Mouse (Mus musculus): ENCODE measurements around the gene Mapkapk2. TPM values are rescaled to one million over a fixed set of nuclear protein-coding genes. Genes with fewer than 3 reads are reported as not detected.

Gene Mapkapk2
- total RNA-seq, 2 experiments from 2014 or later: 204 to 224 TPM

DNA sequence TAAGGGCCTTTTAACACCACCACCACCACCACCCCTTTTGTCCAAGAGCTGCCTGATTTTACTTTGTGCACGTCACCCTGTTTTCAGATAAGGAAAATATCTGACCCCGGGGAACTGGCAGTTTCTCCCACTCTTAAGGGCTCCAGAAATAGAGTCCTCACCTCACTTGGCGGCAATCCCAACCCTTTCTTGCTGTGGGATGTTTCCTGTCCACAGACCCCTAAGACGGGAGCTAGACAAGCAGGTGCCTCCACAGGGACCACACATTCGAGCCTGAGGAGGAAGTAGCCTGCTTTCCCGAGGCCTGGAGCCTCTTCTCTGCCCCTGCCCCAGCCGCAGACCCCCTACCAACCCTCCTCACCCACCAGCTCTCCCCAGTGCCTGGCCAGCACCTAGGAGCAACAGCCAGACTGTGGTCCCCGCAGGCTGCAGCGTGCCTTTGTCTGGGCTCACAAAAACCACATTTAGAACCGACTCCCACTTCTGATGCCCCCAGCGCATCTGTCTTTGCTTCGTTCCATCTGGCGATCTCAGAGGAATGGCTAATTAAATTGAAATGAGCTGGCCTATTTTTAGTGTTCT, 18.9 kb upstream of the Mapkapk2 start:
- peak; percentile 81 to 86 for DNase-seq
- intact Hi-C loops (cut with DNase I): loop anchor here (2.0 to 5.0 kb wide), 3 partner anchors 22 to 130 kb away; partner anchors contain the start of gene Dyrk3

DNA sequence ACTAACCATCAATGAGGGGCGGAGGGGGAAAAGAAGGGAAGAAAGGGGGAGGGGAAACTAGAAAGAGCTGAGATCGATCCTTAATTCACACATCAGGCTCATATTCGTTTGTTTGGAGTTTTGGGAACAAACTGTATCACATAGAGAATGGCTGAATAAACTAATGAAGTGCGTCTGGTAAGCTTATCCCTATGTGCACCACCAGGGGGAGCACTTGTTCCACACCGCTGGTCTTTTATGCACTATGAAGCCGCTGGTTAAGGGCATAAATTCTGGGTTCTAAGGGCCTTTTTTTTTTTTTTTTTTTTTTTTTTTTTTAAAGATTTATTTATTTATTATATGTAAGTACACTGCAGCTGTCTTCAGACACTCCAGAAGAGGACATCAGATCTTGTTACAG, 18.3 kb upstream of the Mapkapk2 start:
- intact Hi-C loops (cut with DNase I): loop anchor here (1.0 to 5.0 kb wide), 5 partner anchors 23 to 144 kb away; partner anchors contain the start of gene Dyrk3
- DNase-seq: peak; percentile 68 to 83

DNA sequence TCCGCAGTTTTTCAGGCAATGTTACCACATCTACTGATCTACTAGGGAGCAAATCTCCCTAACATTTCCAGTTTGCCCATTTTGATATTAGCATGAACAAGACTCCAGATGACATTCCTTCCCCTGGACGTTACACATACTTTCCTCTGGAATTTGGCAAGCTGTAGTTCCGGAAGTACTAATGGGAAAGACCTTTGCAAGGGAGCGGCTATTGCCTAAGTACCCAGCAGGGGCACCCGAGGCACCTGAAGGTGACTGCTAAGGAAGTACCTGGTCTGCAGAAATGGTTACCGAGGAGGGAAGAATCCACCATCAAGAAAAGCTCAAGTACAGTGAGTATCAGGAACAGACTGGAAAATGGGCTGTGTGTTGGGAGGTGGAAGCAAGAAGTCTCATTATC, 14.9 kb upstream of the Mapkapk2 start:
- DNase-seq: peak; percentile 62 to 74

DNA sequence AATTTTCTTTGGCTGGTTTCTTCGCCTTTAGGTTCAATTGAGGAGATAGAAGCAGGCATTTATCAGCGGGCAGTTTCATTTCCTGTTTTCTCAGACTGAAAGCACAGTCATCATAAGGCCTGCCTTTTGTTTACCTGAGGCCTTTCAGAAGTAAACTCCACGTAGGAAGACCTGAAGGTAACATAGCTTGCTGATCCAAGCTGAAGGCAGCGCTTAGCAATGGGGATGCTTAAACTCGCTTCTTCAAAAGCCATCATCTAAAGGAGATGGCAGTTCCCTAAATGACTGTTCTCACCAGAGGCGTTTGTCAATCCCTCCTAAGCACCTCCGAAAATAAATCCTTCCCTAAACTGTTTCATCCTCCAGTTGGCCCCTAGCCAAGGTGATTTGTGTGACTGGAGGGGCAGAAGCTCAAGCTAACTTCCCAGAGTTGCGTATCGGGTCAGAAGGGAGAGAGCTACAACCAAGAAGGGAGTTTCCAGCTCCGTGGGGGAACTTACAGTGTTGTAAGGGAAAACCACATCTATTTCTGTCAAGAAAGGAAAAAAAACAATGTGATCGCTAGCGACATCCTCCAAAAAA, 13.0 kb upstream of the Mapkapk2 start:
- intact Hi-C loops (cut with DNase I): no loop called here
- peak; percentile 54 to 71 for DNase-seq

More for the DNA sequence above, 14.9 kb upstream of the Mapkapk2 start:
- intact Hi-C loops (cut with DNase I): no loop called here

DNA sequence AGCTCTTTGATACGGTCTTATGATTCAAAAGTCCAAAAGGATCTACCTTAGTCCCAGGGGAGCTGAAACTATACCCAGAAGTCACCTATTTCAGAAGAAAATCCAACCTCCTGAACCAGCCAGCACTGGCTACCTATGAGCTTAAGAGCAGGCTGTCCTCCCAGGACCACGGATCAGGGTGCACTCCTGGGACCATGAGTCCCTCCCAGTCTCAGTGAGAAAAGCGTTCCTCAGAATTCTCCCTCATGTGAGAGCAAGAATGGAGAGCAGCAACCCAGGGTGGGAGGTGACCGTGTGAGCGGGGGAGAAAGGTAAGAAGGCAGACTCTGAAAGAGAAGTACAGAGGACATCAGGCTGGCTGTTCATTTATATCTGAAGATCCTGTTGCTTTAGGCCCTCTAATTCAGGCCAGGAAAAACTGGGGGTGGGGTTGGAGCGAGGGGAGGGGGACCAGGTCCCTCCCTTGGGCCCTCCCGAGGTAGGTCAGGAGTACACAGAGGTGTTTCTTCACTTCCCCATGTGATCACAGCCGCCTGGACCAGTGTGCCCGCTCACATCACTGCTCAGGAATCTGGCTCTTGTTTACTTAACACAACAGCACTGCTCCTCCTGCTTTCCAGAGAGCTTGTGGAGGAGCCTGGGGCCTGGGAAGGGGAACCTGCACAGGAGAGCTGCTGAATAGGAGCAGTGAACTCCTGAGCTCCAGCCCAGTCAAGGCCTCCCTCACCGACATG, 10.1 kb upstream of the Mapkapk2 start:
- intact Hi-C loops (cut with DNase I): no loop called here
- DNase-seq: peak in 1 of 2 experiments; percentile 53

DNA sequence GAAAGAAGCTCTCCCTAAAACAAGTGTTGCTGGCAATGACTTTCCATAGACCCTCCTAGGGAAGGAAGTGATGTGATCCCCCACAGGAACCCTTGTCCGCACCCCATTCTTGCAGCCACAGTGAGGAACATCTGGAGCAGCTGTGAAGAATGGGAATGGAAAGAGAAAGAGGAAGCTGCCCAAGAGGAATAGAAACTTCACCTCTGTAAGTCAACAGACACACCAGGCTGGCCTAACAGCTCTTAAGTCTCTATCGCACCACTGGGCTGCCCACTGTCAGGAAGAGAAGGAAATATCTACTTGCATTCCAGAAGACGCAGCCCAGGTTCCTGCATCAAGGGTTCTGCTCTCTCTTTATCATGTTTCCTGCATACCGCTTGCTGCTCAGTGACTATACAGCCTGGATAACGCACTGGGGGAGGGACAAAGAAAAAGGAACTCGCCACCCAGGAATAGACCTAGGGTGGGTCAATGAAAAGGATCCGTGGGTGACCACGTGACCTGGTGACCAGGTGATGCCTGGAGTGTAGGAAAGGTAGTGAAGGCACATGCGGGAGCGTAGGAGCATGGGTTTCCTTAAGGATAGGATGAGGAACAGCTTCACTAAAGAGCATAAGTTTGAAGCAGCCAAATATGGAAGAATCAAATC, 6.3 kb upstream of the Mapkapk2 start:
- intact Hi-C loops (cut with DNase I): no loop called here
- no peak for DNase-seq

DNA sequence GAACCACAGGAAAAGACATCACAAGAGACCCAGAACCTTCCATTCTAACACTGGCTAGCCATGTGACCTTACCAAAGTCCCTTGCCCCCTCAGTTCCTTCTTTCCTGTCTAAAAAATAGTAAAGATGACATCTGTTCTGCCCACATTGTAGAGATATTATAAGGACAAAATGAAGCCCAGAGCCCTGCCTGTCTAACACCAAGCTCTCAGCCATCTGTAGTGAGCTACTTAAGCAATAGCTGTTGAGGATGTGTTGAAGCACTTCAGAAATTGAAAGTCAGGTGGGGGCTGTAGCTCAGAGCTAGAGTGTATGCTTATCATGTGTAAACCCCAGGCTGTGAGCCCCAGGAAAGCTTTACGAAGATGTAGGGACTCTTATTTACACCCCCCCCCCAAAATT, 3.2 kb upstream of the Mapkapk2 start:
- intact Hi-C loops (cut with DNase I): no loop called here
- no peak for DNase-seq

DNA sequence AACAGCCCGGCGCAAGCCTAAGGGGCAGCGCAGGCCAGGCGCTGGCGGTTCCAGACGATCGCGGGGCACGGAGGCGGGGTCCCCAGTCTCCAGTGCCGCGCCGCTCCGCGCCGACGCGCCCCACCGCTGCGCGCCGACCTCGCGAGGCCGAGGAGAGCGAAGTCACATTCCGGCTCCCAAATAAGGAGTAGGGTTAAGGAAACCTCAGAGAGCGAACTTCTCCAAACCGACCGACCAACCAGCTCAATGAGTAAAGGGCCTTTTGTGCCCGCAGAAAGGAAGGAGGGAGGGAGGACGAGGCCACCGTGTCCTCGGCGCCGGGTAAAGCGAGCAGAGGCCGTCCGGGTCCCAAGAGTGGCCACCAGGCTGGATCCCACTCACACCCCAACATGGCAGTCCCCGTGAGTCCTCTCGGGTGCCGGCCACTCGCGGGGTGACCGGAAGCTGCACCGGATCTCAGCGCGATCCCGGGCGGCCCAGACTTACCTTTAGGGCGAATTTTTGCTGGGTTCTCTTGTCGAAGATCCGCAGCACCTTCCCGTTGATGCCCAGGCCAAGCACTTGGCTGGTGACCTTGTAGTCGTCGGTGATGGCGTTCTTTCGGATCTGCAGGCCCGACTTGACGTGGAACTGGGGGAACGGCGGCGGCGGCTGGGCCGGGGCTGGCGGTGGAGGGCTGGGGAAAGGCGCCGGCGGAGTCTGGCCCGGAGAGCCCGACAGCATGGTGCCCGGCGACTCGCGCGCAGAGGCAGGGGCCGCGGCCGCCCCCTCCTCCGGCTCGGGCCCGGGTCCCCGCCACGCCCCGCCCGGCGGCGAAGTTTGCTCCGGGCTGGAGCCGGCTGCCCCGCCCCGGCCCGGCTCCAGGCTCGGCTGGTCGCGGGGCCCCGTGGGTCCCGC, 575 bp downstream of the Mapkapk2 start:
- intact Hi-C loops (cut with DNase I): loop anchor here (2.0 kb wide), 1 partner anchor 16 kb away; no protein-coding TSS in a partner anchor

DNA sequence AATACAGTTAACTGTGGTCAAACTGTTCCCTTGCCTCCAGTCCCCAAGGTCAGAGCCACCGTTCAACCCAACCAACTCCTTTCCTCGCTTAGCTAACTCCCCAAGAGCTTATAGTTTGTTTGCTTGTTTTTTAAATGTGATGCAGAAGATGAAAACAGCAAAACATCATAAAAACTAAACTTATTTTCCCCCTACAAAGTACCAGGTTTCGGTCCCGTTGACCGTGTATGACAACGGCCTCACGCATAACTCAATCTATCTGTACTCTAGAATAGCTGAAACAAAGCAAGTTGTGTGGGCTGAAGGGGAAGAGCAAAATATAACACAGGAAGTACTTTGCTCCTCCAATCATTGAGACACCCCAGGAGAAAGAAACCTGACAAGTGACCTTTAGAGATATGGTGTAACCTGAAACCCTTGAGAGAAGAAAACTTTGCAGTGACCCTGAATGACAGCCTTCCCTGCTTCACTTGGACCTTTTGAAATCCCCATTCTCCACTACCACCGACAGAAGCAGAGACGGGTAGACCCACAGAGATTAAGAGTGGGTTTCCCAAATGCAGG, 1.4 kb downstream of the Mapkapk2 start:
- no peak for DNase-seq
- intact Hi-C loops (cut with DNase I): loop anchor here (2.0 kb wide), 1 partner anchor 15 kb away; no protein-coding TSS in a partner anchor

More for the DNA sequence above, 575 bp downstream of the Mapkapk2 start:
- DNase-seq: peak; percentile 82 to 83

DNA sequence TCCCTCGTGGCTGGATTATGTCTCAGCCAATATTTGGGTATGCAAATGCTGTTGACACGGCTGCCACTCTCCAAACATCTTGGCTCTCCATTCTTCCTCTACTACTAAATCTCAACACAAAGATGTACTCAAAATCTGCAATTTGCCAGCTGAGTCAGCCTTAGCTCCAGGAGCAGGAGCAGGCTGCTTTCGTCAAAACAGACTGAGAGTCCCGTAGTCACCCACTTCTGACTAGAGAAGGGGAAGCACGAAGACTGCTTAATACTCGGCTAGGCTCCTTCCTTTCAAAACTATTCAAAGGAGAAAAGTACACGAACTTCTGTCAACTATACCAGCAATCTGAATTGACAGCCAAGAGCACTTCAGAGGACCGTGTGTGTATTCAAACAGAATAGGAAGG, 2.1 kb downstream of the Mapkapk2 start:
- no peak for DNase-seq

DNA sequence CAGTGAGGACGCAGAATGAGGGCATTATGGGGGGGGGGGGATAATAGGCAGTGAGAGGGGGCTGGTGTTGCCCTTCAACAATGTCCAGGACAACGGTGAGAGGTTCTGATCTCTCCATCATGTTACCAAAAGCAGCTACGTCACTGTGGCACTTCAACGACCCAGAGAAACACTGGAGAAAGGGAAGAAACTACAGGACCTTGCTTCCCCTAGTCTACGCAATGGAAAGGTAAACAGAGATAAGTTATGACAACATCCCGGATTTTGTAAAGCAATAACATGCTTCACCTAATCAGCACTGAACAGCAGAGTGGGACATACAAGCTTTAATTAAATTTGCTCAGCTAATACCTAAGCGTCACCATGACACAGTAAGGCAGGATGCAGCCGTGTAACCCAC, 3.7 kb downstream of the Mapkapk2 start:
- intact Hi-C loops (cut with DNase I): no loop called here
- DNase-seq: no peak

More for the DNA sequence above, 2.1 kb downstream of the Mapkapk2 start:
- intact Hi-C loops (cut with DNase I): no loop called here

DNA sequence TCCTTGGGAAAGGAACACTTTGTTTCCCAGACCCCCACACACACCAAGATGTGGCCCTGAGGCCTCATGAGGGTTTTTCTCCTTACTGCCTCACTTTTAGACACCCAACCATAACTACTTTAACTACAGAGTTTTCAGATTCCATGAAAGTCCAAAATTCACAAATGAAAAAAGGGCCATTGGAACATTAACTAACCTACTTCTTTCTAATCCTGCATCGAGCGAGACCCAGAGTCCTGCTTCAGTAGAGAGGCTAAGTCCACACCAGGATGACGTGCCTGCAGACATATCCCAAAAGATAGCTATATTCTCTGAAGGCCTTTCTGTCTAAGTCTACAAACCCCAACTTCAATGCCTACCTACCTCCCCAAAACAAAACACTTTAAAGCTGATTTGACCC, 4.8 kb downstream of the Mapkapk2 start:
- DNase-seq: no peak
- intact Hi-C loops (cut with DNase I): no loop called here

DNA sequence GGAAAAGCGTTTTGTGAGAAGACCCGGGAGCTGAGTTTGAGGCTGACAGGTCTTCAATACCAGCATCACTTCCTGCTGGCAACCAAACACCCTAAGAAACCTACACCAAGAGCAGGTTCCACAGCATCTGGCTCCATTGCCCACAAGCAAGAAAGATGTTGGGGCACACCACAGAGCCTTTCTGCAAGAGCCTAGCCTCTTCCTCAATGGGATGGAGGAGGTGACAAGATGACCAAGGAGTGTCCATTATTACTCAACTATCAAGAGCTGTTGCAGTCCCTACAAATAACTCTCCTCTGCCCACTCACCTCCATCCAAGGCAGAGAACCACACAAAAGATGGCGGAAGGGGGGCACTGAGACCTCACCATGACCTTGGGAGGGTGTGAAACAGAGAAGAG, 5.5 kb downstream of the Mapkapk2 start:
- DNase-seq: no peak
- intact Hi-C loops (cut with DNase I): no loop called here

DNA sequence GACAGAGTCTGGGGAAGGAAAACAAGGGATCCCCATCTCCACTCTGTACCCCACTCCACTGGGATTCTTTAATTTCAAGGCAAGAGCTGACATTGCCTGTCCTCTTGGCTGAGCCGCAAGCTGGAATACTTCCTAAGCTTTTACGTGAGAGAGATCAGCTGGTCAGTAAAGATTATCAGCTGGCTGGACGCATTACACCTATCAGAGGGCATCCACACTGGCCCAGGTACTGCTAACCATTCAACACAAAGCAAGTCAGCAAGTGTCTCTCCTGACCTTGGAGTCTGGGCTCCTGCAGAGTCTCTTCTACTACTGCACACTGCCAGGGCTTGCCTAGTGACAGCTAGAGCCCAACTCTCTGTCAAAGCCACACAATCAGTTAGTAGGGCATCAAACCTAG, 6.1 kb downstream of the Mapkapk2 start:
- peak in 1 of 2 experiments; percentile 57 for DNase-seq
- intact Hi-C loops (cut with DNase I): no loop called here

DNA sequence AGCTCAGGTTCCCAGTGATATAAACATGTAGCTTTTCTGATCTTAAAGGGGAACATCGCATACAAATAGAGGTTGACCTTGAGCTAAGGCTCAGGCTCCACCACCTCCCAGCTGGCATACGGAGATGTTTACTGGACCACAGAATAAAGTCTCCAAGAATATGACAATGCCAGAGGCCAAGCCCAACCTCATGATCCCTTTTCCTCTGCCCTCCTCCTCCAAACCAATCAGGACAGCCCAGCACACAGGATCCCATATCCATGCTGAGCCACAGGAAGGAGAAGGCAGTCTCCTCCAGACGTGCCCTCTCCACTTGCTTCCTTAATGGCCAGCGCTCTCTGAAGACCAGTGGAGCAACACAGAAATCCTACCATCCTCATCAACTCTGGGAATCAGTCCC, 6.7 kb downstream of the Mapkapk2 start:
- DNase-seq: peak in 1 of 2 experiments; percentile 49
- intact Hi-C loops (cut with DNase I): no loop called here

DNA sequence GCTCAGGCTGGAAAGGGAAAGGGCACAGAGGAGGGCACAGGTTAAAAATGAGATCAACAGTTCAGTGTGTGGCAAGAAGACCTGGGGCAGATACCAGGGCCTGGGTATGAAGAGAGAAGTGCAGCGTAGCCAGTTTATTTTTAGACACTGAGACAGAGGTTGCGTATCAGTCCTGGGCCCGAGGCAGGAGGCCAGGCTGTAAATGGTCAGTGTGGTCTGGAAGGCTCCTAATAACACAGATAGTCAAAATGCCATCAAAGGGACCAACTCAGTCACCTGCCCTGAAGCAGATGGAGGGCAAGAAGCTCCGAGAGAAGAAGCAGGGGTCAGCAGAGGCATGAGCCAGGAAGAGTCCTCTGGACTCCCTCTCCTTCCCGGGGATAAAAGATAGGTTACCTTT, 7.4 kb downstream of the Mapkapk2 start:
- peak; percentile 72 to 76 for DNase-seq
- intact Hi-C loops (cut with DNase I): no loop called here

DNA sequence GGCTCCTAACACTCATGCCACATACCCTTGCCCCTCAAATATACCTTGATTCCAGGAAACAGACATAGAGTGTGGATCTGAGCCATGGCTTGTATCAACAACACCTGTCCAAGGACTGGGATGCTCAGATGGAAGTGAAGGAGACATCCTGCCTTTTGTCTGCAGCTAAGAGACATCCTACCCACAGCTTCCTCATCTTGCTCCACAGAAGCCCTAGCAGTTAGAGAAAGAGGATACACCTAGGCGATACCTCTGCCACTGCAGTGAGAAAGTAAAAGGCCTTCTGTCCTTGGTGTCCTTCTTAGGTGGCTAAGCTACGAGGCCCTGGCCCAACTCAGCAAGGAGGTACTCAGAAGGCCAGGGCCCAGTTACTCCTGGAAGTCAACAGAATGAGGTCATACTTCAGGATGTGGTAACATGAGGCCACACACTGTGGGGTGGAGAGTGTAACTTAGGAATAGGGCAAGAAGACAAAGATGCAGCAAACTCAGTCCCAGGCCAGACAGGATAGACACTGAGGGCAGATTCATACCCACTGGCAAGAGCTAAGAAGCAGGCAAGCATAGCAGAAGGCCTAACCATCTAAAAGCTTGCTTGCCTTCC, 8.0 kb downstream of the Mapkapk2 start:
- intact Hi-C loops (cut with DNase I): no loop called here
- DNase-seq: peak in 1 of 2 experiments; percentile 54

DNA sequence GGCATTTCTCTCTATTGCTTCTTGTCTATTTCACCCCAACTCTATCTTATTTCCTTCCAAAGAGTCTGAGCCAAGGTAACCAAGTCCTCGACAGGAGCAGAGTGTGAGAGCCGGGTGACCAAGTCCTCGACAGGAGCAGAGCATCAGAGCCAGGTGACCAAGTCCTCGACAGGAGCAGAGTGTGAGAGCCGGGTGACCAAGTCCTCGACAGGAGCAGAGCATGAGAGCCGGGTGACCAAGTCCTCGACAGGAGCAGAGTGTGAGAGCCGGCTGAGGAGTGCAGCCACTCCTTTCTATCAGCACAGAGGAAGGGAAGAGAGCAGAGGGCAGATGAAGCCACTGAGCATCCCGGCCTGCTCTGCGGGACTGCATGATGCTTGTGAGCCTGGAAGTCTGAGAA, 9.1 kb downstream of the Mapkapk2 start:
- no peak for DNase-seq
- intact Hi-C loops (cut with DNase I): no loop called here

DNA sequence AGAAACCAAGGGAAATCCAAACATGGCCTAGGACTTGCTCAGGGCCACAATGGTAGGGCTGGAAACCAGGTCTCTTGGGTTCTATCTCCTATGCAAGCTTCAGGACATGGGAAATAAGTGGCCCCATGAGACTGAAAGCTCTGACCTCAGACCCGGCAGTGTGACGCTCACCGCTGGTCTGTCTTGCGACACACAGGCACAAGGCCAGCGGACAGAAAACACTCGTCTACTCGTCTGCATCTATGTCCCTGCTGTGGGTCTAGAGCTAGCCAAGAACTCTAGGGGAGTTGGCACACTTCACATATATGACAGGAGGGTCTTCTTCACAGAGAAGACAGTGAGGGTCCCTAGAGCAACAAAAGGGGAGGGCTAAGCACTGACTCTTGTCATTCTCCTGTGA, 10.7 kb downstream of the Mapkapk2 start:
- DNase-seq: peak; percentile 59 to 71
- intact Hi-C loops (cut with DNase I): no loop called here
